Mouse (Mus musculus) adrenal gland, postnatal 10 days (tissue): ENCODE measurements around the gene Cdh15. TPM values are rescaled to one million over a fixed set of nuclear protein-coding genes. Genes with fewer than 3 reads are reported as not detected.
A peak's percentile ranks its signal among the peaks of the same experiment; 100 is the strongest.

Source experiments
- DNase-seq: peaks from one replicate; pipeline ENCODE4 v3.0.0; 2021; ENCODE audit warnings: mixed read lengths
- total RNA-seq, 2 experiments: library from RNA; stranded (reverse); gene quantifications; 2 replicates each; pipeline ENCODE4 v1.2.3; 2021

Cdh15 gene
- total RNA-seq, 2 experiments from 2014 or later: 0.75 to 1.9 TPM

DNA sequence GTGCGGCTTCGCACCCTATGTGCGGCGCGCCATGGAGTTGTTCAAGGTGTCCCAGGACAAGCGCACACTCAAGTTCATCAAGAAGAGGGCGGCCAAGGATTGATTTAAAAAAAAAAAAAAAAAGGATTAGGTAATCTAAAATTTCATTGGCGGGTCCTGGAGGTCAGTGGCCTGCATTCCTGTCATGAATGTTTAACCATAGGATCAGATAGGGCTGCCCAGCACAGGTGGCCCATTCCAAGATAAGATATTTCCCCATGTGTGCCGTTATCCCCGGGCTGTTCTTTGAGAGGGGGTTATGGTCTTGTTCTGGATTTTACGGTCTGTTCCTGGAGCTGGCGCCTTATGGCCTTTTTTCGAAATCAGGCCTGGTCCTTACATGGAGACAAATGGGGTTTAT, 11.1 kb upstream of the Cdh15 start:
- no peak for DNase-seq

DNA sequence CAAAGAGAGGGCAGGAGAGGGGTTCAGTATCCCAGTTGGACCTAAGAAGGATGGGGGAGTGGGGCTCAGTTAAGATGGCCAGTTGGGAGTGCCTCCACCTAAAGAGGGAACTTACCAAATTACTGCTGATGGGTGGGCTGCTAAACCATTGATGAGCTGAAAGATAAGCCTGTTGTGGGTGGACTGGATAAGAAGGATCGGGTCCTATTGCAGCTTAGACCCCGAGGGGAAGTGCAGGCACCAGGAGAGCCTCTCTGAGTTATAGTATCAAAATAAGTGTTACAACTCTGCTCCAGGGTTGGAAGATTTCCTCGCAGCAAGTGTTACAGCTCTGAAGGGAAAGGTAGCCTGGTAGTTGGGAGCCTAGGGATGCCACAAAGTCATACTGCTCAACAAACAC, 3.6 kb upstream of the Cdh15 start:
- DNase-seq: no peak

DNA sequence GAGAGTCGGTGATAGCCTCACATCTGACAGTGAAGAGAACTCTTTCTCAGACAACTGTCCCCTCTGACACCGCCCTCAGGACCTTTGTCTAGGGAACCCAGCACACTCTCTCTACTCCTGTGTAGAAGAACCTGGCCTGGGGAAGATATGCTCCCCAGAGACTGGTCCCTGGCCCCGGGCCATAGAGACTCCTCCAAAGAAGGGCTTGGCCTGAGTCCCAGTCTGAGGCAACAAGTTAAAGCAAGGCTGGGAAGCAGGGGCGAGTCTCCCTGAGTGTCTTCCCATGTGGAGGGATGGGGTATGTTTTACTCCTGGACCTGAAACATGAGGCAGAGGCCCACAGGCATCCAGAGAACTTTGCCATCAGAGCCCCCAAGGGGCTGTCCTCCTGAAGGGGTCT, 2.1 kb upstream of the Cdh15 start:
- DNase-seq: peak; percentile 67

DNA sequence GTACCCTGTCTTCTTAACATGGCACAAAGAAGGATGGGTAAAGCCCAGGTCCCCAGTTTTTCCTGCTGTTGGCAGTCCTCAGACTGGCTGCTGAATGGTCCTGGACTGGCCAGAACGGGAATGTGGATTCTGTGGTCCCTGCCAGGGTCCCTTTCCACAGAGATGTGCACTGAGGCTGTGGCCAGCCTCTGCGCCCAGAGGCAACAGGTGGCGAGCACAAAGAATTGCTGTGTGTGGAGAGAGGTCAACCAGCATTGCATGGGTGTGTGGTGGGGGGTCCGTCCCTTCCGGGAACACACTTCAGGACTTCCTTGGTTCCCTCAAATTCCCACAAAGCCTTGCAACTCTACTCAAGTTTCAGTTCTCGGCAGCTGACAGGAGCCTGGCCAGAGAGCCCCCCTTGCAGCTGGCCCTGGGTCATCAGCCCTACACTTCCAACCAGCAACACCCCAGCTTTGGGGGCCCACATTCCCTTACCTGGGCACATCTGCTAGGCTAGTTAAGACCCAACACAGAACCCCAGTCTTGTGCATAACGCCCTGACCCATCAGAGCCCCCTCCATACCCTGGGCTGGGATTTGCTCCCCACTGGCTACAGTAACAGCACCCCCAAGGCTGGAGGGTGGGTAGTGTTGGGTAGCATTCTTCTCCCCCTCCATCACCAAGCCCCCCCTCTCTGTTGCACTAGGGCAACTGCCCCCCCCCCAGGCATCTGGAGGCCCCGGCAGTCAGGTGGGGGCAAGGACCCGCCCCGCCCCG, 1.6 kb downstream of the Cdh15 start:
- no peak for DNase-seq

GRCm38 (mm10) chr8:122850641-122851240, 3.0 kb downstream of the Cdh15 start:
- DNase-seq: no peak

DNA sequence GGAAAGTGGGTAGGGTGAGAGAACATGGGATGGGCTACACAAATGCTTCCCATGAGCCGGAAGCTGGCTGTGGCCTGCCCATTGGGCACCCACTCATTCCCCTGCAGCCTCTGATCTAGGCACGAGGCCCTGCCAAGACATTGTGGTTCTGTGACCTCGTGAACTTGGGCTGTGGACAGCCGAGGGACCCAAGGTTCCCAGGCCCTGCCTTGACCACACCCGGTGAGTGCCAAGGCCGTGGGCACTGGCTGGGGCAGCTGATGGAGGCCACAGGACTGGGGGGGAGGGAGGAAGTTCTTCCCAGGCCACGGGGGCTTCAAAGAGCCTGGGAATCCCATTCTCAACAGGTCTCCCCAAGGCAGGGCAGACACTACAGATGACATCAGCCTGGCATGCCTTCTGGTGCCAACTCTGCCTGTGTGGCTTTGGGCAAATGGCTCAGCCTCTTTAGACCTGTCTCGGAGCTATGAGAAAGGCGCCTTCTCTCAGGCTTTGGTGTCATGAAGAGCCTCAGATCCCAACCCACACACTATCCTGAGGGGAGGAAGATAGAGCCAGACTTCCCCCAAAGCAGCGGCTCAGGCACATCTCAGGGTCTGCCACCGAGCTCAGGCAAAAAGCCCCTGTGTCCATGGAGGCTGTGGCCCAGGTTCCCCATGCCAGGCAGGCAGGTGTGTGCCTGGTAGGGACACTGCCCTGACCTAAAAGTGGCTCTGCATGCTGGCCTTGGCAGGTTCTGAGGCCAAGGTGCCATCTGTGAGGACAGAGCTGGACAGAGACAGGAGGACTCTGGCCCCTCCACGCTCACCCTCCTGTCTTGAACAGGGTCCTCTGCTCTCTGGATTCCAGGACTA, 4.2 kb downstream of the Cdh15 start:
- DNase-seq: no peak

- DNase-seq: no peak
Observed at GRCm38 (mm10) chr8:122852546-122852905, 4.8 kb downstream of the Cdh15 start.

DNA sequence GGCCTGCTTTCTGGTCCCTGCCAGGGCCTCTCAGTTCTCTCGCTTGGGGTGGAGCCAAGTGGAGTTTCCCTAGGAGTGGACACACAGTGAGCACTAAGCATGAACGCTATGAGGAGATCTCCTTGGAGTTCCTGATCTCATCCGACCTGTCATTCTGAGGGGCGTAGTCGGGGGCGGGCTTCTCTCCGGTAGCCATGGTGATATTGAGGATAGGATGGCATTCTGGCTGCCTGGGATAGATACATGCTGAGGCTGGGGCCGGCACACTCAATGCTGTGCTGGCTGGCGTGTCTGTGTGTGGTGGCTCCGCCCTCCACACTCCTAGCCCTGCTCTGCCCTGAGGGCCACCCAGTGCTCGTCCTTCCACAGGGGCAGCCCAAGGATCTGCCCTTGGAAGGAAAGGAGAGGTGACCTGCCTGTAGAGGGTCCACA, 5.6 kb downstream of the Cdh15 start:
- peak; percentile 42 for DNase-seq

GRCm38 (mm10) chr8:122854388-122854787, 6.6 kb downstream of the Cdh15 start:
- DNase-seq: no peak

GRCm38 (mm10) chr8:122855123-122855522, 7.4 kb downstream of the Cdh15 start:
- no peak for DNase-seq

DNA sequence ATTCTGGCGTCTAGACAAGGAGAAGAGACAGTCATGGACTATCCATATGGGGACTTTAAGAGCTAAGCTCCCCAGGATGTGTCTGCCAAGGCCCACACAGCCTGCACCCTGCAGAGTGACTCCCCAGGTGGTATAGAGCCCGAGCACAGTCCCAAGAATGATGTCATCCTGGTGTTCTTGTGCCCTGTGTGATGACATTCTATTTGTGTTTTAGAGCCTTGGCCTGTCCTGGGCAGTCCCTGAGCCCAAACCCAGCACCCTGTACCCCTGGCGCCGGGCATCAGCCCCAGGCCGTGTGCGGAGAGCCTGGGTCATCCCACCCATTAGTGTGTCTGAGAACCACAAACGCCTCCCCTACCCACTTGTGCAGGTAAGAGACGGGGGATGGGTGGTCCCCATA, 8.5 kb downstream of the Cdh15 start:
- DNase-seq: no peak

GRCm38 (mm10) chr8:122859843-122860242, 12.1 kb downstream of the Cdh15 start:
- no peak for DNase-seq

DNA sequence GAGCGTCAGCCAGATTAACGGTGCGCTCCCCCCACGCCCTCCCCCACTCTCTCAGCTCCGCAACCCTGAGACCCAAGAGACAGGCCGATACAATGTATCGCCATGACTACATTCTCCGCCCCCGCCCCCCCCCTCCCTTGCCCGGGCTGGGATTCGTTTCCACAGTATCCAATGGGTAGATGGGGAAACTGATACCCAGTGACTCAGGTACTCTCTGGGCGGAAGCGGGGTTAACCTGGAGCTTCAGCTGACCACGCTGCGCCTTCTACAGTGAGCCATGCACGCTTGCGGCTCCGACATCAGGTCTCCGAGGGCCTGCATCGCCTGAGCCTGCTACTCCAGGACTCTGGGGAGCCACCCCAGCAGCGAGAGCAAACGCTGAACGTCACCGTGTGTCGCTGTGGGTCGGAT, 17.0 kb downstream of the Cdh15 start:
- no peak for DNase-seq

DNA sequence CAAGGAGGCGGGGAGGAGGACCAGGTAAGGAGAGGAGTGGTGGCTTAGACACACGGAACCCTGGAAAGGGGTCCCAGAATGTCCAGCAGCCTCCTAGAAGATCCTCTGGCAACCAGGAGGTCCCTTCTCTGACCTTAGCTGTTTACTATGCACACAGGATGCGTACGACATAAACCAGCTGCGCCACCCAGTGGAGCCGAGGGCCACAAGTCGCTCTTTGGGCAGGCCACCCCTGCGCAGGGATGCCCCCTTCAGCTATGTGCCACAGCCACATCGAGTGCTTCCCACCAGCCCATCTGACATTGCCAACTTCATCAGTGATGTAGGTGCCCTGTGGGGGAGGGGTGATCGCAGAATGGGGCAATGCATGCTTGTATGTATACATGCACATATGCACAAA, 17.7 kb downstream of the Cdh15 start:
- DNase-seq: peak; percentile 30

GRCm38 (mm10) chr8:122866231-122866630, 18.5 kb downstream of the Cdh15 start:
- DNase-seq: no peak

- DNase-seq: no peak
Observed at GRCm38 (mm10) chr8:122867982-122868381, 20.2 kb downstream of the Cdh15 start.

DNA sequence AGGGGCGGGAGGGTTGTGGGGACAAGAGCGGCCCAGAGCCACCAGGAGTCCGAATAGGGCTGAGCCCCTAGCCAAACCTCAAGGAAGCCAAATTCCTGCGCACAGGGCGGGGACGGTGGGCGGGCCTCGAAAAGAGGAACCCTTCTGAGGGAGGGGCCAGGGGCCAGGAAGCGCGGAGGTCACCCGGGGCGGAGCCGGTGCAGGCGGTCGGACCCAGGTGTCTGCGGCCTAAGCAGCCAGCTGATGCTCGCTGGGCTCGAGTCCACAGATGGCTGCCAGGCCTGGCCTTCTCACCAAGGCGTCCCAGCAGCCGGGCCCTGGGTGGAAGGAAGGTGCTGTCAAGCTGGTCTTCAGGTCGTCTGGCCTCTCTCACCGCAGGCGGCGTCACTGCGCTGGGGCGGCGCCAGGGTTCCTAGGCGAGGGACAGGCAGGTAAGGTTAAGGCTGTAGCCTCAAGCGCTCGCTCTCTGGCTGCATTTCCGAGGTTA, 22.7 kb downstream of the Cdh15 start:
- DNase-seq: peak; percentile 36

GRCm38 (mm10) chr8:122871663-122872062, 23.9 kb downstream of the Cdh15 start:
- no peak for DNase-seq

DNA sequence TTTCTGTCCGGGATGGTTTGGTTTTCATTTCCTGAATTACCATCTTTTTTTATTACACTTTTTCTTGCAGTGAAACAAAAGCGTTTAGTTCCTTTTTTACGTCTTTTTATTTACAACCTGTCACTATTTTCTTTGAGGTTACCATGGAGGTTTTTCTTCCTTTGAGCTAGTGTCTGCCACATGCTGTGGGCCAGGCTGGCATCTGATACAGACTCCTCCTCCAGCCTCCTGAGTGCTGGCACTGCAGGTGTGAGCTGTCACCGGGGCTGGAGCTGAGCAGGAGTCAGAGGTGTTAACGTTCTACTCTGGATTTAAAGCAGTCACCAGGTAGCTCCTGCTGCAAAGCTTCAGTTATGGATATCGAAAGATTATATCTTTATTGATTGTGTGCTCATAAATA, 25.4 kb downstream of the Cdh15 start:
- no peak for DNase-seq

DNA sequence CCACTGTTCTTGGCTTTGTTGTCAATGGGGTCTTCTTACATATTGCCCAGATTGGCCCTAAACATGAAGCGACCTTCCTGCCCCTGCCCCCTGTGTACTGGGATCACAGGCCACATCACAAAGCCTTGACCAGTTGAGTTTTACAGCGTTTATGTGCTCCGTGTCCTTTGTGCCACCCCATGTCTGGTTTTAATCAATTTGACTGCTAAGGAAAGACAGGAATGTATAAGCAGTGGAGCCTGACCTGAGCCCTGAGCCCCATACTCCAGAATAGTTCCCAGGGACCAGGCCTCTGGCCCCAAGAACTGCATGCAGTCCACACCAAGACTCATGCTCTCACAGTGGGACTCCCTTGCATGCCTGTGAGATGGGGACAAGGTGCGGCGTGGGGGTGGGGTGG, 27.4 kb downstream of the Cdh15 start:
- no peak for DNase-seq

GRCm38 (mm10) chr8:122878231-122878630, 30.5 kb downstream of the Cdh15 start:
- DNase-seq: no peak

- DNase-seq: no peak
Observed at GRCm38 (mm10) chr8:122880302-122880701, 32.5 kb downstream of the Cdh15 start.

DNA sequence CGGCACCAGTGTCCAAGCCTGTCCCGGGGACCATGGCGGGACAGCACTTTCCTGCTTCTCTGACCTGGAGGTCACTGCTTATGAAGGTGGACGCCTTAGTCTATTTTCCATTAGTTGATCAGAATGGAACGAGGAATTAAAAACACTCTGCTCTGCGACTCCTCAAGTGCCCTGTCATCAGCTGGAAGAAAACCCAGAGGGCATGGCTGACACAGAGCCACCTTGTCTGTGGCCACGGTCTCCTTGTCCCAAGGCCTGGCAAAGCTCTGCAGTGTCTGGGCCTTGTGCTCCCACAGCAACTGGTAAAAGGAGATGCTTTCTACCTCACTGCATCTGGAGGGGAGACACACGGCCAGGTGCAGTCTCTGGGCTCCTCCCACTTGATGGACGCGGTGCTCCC, 35.9 kb downstream of the Cdh15 start:
- no peak for DNase-seq
